Mouse (Mus musculus) frontal cortex, postnatal 14 days (tissue): ENCODE data around the gene Dnajb11.

Experiments
- DNase-seq, 2 experiments: peaks; one replicate each; pipeline ENCODE4 v3.0.0; 2022; ENCODE audit warnings: low spot score in 2 of 2

Gene Dnajb11

GRCm38 (mm10) chr16:22881487-22881886, 23.8 kb downstream of the Dnajb11 start:
- DNase-seq = no peak

GRCm38 (mm10) chr16:22883441-22883840, 25.8 kb downstream of the Dnajb11 start:
- no peak for DNase-seq

- no peak for DNase-seq
These were observed 27.7 kb downstream of the Dnajb11 start for GRCm38 (mm10) chr16:22885356-22885755.

- DNase-seq = no peak
These were observed 29.1 kb downstream of the Dnajb11 start for GRCm38 (mm10) chr16:22886726-22887125.

GRCm38 (mm10) chr16:22888835-22889234, 31.2 kb downstream of the Dnajb11 start:
- DNase-seq = no peak

GRCm38 (mm10) chr16:22889716-22890115, 32.1 kb downstream of the Dnajb11 start:
- no peak for DNase-seq

GRCm38 (mm10) chr16:22890683-22891510, 33.3 kb downstream of the Dnajb11 start, which contains the start of gene Ahsg:
Gene Ahsg (plus strand): TSS chr16:22891277.
- DNase-seq = no peak

- no peak for DNase-seq
These were observed 34.1 kb downstream of the Dnajb11 start for GRCm38 (mm10) chr16:22891733-22892154.

GRCm38 (mm10) chr16:22894095-22894494, 36.5 kb downstream of the Dnajb11 start:
- no peak for DNase-seq

GRCm38 (mm10) chr16:22896618-22897017, 39.0 kb downstream of the Dnajb11 start:
- no peak for DNase-seq

GRCm38 (mm10) chr16:22899346-22899745, 41.7 kb downstream of the Dnajb11 start:
- no peak for DNase-seq

GRCm38 (mm10) chr16:22899866-22900570, 42.4 kb downstream of the Dnajb11 start:
- no peak for DNase-seq

GRCm38 (mm10) chr16:22901326-22901725, 43.7 kb downstream of the Dnajb11 start:
- DNase-seq = no peak

GRCm38 (mm10) chr16:22909290-22909689, 51.6 kb downstream of the Dnajb11 start:
- no peak for DNase-seq

- no peak for DNase-seq
These were observed 54.3 kb downstream of the Dnajb11 start for GRCm38 (mm10) chr16:22911986-22912385.

- DNase-seq = no peak
These were observed 55.2 kb downstream of the Dnajb11 start for GRCm38 (mm10) chr16:22912886-22913285.

GRCm38 (mm10) chr16:22914276-22914675, 56.6 kb downstream of the Dnajb11 start:
- DNase-seq = no peak

- no peak for DNase-seq
These were observed 60.4 kb downstream of the Dnajb11 start, which contains the start of gene Fetub for GRCm38 (mm10) chr16:22918034-22918433. Gene Fetub (plus strand): TSS chr16:22918334.

GRCm38 (mm10) chr16:22918664-22919312, 61.1 kb downstream of the Dnajb11 start:
- DNase-seq = no peak

GRCm38 (mm10) chr16:22919971-22920854, 62.6 kb downstream of the Dnajb11 start:
- no peak for DNase-seq

GRCm38 (mm10) chr16:22921761-22922160, 64.1 kb downstream of the Dnajb11 start:
- DNase-seq = no peak
